Mouse (Mus musculus) bone marrow macrophage, adult 2 months (primary cell): Measurements from ENCODE around the gene Zc3h12c. TPM values are rescaled to one million over a fixed set of nuclear protein-coding genes. Genes with fewer than 3 reads are reported as not detected.

Experiments used
- H3K27ac ChIP-seq: 2 replicates; pipeline ENCODE4 v1.5.1; 2012; ENCODE audit warnings: low read depth, low read length; ENCODE audit not compliant: insufficient read depth
- H3K4me1 ChIP-seq: 2 replicates; pipeline ENCODE4 v1.6.1; 2012; ENCODE audit warnings: low read length; ENCODE audit not compliant: control insufficient read depth, insufficient read depth
- H3K4me3 ChIP-seq: 2 replicates; pipeline ENCODE4 v1.5.1; 2012; ENCODE audit warnings: mild to moderate bottlenecking, low read length, moderate library complexity; ENCODE audit not compliant: insufficient read depth
- CTCF ChIP-seq: IDR thresholded peaks from 2 replicates; pipeline ENCODE4 v1.5.1; 2012; ENCODE audit warnings: low read depth, mild to moderate bottlenecking, low read length, moderate library complexity
- POLR2A ChIP-seq: IDR thresholded peaks from 2 replicates; pipeline ENCODE4 v1.6.1; 2012; ENCODE audit warnings: mild to moderate bottlenecking, low read depth, low read length, borderline replicate concordance
- polyA plus RNA-seq: library from polyadenylated mRNA; stranded (reverse); fragments of >200 nt; gene quantifications from 2 replicates; pipeline ENCODE4 v1.2.4, GENCODE M21; 2012; ENCODE audit not compliant: missing spikeins, insufficient read depth, insufficient read length

Zc3h12c gene
- 10.1 and 10.8 TPM in 2 replicates for polyA plus RNA-seq

DNA sequence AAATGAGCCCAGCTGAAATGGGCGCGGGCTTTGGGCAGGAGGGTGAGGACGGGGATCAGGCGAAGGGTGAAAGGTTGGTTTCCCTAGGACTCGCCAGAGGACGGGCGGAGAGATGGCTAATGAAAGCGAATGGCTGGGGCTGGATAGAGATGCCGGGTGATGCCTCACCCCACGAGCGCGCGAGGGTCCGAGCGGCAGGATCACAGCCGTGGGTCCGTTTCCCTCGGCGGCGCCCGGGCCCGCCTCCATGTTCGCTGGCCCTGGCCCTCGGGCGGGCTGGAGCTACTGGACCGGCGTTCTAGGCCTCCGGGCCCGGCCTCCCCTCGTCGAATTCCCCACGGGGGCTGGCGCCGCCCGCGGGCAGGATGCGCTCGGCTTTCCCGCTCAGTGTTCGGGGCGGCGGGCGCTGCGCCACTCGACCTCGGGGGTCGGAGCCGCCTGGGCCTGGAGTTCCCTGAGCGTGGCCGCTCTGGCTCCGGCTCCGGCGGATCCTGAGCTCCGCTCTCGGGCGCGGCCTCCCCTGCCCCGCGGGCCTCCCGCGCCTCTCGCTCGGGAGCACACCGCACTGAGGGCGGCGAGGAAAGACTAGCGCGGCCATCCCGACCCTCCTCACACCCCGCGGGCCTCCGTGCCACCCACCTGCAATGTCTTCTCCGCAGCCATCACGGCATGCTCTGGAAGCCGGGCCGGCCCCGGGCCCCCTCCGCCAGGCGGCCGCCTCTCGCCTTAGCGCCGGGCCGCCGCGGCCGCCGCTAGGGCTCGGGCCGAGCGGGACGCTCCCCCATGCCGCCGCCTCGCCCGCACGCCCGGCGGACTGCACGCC lies at the start of gene Zc3h12c:
TSS of gene Zc3h12c (minus strand) at position 710 of the 823 bp plus-strand sequence.
- Histone ChIP-seq H3K27ac (peak within 1 kb of the TSS; percentile 70), H3K4me3 (peak within 1 kb of the TSS; percentile 92), H3K4me1 (peaks cover 43% of the 10 kb centered on the region)
- TF ChIP-seq POLR2A (no peak), CTCF (no peak)

DNA sequence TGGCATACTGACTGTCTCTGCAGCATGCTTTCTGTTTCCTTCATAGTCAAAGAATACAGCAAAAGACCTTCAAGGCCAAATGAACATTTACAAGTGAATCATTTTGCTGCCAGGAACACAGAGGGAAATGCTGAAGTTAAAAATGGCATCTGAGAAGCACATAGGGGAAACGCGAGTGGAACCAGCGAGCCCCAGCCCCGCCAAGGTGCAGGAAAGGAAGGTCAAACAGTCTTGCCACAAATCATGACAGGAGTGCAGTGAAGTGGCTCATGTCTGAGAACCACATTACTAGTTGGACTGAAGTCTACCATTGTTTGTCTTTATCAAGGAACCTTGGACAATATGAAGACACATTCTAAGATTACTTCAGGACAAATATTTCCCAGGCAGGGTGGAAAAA lies 49.3 kb upstream of the Zc3h12c start:
- H3K4me1 ChIP-seq: peaks cover 26% of the 10 kb centered on the region
- TF ChIP-seq POLR2A (no peak), CTCF (no peak)
- no peak overlapping the region for H3K27ac ChIP-seq
- no peak overlapping the region for H3K4me3 ChIP-seq

DNA sequence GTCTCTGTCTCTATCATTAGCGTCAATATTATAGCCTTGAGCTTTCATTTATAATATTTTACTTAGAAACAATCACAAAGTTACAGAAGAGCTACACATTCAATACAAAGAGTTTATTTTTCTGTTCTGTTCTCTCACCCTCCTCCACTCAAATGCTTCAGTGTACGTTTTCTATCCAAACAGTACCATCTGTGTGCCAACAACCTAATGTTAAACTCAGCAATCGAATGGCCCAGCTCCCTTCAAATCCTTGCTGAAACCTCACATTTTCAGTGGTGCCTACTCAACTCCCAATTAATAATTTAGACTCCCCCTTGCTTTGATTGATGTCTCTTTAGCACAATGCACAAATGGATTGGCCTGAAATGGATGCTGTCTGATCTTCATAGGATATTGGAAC lies 46.9 kb upstream of the Zc3h12c start:
- H3K4me3 ChIP-seq: no peak overlapping the region
- peaks cover 17% of the 10 kb centered on the region for H3K4me1 ChIP-seq
- no peak for TF ChIP-seq CTCF
- no peak for TF ChIP-seq POLR2A
- no peak overlapping the region for H3K27ac ChIP-seq

DNA sequence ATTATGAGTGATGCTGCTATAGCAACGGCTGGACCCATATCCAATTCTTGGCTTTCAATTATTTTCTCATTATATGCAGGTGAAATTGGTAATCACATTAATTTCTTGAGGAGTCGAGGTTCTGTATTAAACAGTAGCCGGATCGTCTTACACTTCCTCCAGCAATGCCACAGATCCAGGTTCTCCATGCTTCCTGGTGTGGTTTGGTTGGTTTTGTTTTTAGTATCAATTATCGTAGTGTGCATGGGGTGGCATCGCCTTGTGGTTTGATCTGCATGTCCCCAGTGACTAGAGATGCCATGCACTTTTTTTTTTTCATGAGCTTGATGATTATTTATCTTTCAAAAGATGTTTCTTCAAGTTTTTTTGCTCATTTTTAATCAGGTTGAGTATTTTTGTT lies 44.0 kb upstream of the Zc3h12c start:
- H3K4me1 ChIP-seq: peaks cover 8% of the 10 kb centered on the region; the same call in 1 of the 2 replicates
- TF ChIP-seq POLR2A: no peak
- no peak for TF ChIP-seq CTCF
- H3K4me3 ChIP-seq: no peak overlapping the region
- no peak overlapping the region for H3K27ac ChIP-seq

DNA sequence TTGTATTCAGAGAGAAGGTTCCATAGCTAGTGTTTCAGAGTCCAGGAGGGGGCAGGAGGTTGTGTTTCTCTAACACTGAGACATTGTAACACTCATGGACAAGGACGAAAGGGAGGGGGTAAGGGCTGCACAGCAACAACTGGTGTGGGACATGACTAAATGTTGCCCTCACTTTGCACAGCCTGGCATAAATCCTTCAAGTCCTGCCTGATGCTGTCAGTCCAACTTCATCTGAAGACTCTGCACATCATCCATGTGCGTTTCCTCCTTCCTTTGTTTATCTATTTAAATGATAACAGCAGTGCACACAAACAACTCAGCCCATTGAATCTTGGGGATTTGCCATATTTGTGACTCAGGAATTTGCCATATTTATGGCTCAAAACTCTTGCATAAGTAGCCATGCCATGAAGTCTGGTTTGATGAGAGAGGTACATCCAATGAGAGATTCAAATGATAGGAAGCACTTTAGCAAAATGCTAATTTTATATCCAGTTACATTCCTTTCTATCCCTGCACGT lies 40.2 kb upstream of the Zc3h12c start:
- Histone ChIP-seq H3K4me3 (no peak overlapping the region), H3K27ac (no peak overlapping the region), H3K4me1 (peaks cover 3% of the 10 kb centered on the region; the same call in 1 of the 2 replicates)
- TF ChIP-seq POLR2A: no peak
- no peak for TF ChIP-seq CTCF

DNA sequence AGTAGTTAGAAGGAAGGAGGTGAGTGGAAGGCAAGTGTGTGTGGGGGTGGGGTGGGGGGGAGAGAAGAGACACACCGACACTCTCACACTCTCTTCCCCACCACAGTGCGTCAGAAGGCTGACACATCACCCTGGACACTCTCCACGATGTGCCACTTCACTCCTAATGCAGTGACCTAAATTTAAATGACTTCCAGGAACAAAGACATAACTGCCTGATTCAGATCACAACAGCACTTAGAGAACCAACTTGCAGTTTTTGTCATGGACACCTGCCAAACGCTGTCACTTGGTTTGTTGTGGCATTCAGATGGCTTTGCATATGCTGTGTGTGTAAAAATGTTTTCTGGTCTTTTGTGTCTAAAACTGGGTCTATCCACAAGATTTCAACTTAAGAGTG lies 34.8 kb upstream of the Zc3h12c start:
- Histone ChIP-seq H3K4me1 (no peaks in the 10 kb centered on the region), H3K4me3 (no peak overlapping the region), H3K27ac (no peak overlapping the region)
- TF ChIP-seq CTCF (no peak), POLR2A (no peak)

DNA sequence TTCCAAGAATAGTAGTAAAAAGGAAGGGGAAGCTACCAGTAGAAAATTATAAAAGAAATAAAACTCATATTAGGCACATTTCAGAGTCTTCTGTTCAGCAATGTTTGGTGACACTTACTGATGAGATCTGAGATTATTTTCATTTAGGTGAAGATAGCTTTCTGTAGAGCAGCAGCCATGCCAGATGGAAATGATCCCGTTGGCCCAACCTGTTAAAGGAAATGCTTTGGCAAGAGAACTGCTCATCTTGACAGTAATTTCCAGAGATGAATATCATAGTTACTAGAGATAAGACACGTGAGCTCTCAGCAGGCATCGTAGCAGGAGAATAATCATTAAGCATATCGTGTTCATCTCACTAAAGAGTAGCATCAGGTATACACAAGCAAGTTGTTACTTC lies 31.9 kb upstream of the Zc3h12c start:
- Histone ChIP-seq H3K4me1 (no peaks in the 10 kb centered on the region), H3K4me3 (no peak overlapping the region), H3K27ac (no peak overlapping the region)
- no peak for TF ChIP-seq POLR2A
- TF ChIP-seq CTCF: no peak

DNA sequence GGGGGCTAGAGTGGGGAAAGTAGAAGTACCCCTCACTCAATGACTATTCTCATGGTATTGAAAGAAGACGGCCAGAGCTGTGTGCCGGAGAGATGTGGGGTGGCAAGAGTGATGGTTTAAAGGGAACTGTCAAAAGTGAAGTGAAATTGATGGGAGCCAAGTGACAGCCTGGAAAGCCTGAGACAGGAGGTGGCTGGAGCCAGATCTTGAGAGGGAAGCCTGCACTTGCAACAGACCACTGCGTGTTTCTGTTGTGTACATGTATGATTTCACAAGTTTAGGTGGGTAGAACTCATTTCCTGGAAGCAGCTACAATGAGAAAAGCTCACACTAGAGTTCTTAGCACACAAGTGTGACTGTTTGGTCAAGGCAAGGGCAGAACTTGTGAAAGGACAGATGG lies 27.5 kb upstream of the Zc3h12c start:
- TF ChIP-seq CTCF: no peak
- TF ChIP-seq POLR2A: no peak
- Histone ChIP-seq H3K27ac (no peak overlapping the region), H3K4me1 (peaks cover 7% of the 10 kb centered on the region), H3K4me3 (no peak overlapping the region)

DNA sequence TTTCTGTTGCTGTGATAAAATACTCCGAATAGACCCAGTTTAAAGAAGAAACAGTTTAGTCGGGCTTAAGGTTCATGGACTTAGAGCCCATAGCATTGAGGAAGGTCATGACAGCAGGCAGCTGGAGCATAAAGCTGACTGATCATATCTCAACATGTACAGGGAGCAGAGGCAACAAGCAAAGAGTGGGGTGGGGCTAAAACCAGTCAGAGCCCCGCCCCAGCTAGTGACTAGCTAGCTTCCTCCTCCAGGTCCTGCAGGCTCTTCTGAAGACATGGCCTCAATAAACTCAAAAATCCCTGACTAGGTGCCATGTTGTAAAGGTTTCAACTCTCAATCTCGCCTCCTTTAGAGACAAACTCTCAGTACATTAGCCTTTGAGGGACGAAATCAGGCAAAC lies 25.5 kb upstream of the Zc3h12c start:
- H3K4me3 ChIP-seq: no peak overlapping the region
- TF ChIP-seq CTCF: no peak
- no peak for TF ChIP-seq POLR2A
- peaks cover 15% of the 10 kb centered on the region for H3K4me1 ChIP-seq
- no peak overlapping the region for H3K27ac ChIP-seq

DNA sequence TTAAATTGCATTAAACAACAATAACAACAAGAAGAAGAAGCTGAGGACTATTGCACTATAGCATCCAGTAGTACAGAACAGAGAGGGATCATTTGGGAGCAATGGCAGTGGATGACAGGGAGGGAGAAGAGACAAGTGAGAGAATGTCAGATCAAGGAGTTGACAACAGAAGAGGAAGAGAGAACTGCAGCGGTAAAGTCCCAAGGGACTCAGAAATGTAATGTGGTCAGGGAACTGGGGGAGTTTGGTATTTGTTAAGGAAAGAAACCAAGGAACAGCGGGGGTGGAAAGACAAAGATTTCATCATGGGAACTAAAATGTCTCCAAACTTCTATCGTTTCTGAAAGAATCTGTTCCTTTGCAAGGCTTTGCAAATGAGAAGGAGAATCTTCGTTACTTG lies 22.5 kb upstream of the Zc3h12c start:
- TF ChIP-seq CTCF (no peak), POLR2A (no peak)
- no peak overlapping the region for H3K27ac ChIP-seq
- H3K4me3 ChIP-seq: no peak overlapping the region
- peaks cover 21% of the 10 kb centered on the region for H3K4me1 ChIP-seq
